Mouse (Mus musculus): Measurements from ENCODE around the gene Mamdc4.

The Mamdc4 gene

GRCm38 (mm10) chr2:25574579-25575431 lies at the start of gene Mamdc4, which contains the start of gene Phpt1:
TSS of gene Mamdc4 (minus strand) at chr2:25574845.
TSS of gene Phpt1 (minus strand) at chr2:25575224.
- in situ Hi-C loops (cut with MboI, MseI) = no loop called here

GRCm38 (mm10) chr2:25621229-25622200 lies 46.9 kb upstream of the Mamdc4 start, which contains the start of gene Tmem141:
TSS of gene Tmem141 (minus strand) at chr2:25622005.
- in situ Hi-C loops (cut with MboI, MseI) = no loop called here

- in situ Hi-C loops (cut with MboI, MseI) = no loop called here
Measured at GRCm38 (mm10) chr2:25620852-25621228, 46.2 kb upstream of the Mamdc4 start.

GRCm38 (mm10) chr2:25620386-25620785 lies 45.7 kb upstream of the Mamdc4 start:
- in situ Hi-C loops (cut with MboI, MseI) = no loop called here

GRCm38 (mm10) chr2:25617578-25617977 lies 42.9 kb upstream of the Mamdc4 start, which contains the start of gene Ccdc183:
TSS of gene Ccdc183 (minus strand) at chr2:25617678.
- in situ Hi-C loops (cut with MboI, MseI) = no loop called here

GRCm38 (mm10) chr2:25616398-25616797 lies 41.8 kb upstream of the Mamdc4 start:
- in situ Hi-C loops (cut with MboI, MseI) = no loop called here

- in situ Hi-C loops (cut with MboI, MseI) = no loop called here
Measured at GRCm38 (mm10) chr2:25608671-25609070, 34.0 kb upstream of the Mamdc4 start.

GRCm38 (mm10) chr2:25607761-25608622 lies 33.3 kb upstream of the Mamdc4 start, which contains the start of gene Rabl6:
TSS of gene Rabl6 (minus strand) at chr2:25608521.
- in situ Hi-C loops (cut with MboI, MseI) = no loop called here

GRCm38 (mm10) chr2:25602526-25602925 lies 27.9 kb upstream of the Mamdc4 start:
- in situ Hi-C loops (cut with MboI, MseI) = no loop called here

- in situ Hi-C loops (cut with MboI, MseI) = no loop called here
Measured at GRCm38 (mm10) chr2:25600037-25600436, 25.4 kb upstream of the Mamdc4 start.

- in situ Hi-C loops (cut with MboI, MseI) = loop anchor here (10.0 kb wide), 1 partner anchor 1856 kb away; no protein-coding TSS in a partner anchor
Measured at GRCm38 (mm10) chr2:25598749-25599148, 24.1 kb upstream of the Mamdc4 start.

- in situ Hi-C loops (cut with MboI, MseI) = loop anchor here (10.0 kb wide), 1 partner anchor 1858 kb away; no protein-coding TSS in a partner anchor
Measured at GRCm38 (mm10) chr2:25596765-25597510, 22.3 kb upstream of the Mamdc4 start.

GRCm38 (mm10) chr2:25591863-25592262 lies 17.2 kb upstream of the Mamdc4 start:
- in situ Hi-C loops (cut with MboI, MseI) = loop anchor here (10.0 kb wide), 1 partner anchor 1863 kb away; no protein-coding TSS in a partner anchor

GRCm38 (mm10) chr2:25588227-25588907 lies 13.7 kb upstream of the Mamdc4 start:
- in situ Hi-C loops (cut with MboI, MseI) = no loop called here

GRCm38 (mm10) chr2:25587290-25587689 lies 12.6 kb upstream of the Mamdc4 start:
- in situ Hi-C loops (cut with MboI, MseI) = no loop called here

GRCm38 (mm10) chr2:25585601-25586000 lies 11.0 kb upstream of the Mamdc4 start:
- in situ Hi-C loops (cut with MboI, MseI) = no loop called here

- in situ Hi-C loops (cut with MboI, MseI) = no loop called here
Measured at GRCm38 (mm10) chr2:25584856-25585255, 10.2 kb upstream of the Mamdc4 start.

- in situ Hi-C loops (cut with MboI, MseI) = no loop called here
Measured at GRCm38 (mm10) chr2:25584152-25584551, 9.5 kb upstream of the Mamdc4 start.

- in situ Hi-C loops (cut with MboI, MseI) = no loop called here
Measured at GRCm38 (mm10) chr2:25583571-25583970, 8.9 kb upstream of the Mamdc4 start.

GRCm38 (mm10) chr2:25583120-25583481 lies 8.5 kb upstream of the Mamdc4 start:
- in situ Hi-C loops (cut with MboI, MseI) = no loop called here

Data from regulatory T cell (primary cell).